Mouse (Mus musculus): ENCODE results near the gene Syne1.

DNA sequence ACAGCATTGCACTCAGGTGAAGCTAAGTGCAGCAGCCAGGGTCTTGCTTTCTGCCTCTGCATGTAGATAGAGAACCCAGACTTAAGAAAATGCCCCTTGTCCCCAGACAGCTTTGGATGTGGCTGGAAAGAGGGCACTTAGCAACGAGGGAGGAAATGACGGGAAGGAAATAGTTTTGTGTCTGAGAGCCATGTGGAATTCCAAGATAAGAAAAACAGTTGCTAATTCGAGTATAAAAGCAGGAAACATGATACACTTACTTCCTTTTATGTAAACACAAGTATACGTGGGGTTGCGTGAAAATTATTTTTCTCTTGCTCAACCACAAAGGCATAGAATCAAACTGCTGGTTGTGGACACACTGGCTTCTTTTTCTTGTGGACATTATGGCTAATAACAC lies 42.2 kb upstream of the Syne1 start, which contains the start of gene Myct1:
- no peak for TF ChIP-seq CTCF (IDR thresholded peaks at IDR 0.05; ENCODE audit: low read depth, low read length)
- TF ChIP-seq POLR2A (IDR thresholded peaks at IDR 0.05; ENCODE audit: borderline replicate concordance, low read depth, low read length): no peak

All from bone marrow macrophage, adult 2 months (primary cell).